Mouse (Mus musculus) granulocyte monocyte progenitor cell, adult 5-6 weeks (primary cell): Measurements from ENCODE around the gene Tas2r120. TPM values are rescaled to one million over a fixed set of nuclear protein-coding genes. Genes with fewer than 3 reads are reported as not detected.
A peak's percentile ranks its signal among the peaks of the same experiment; 100 is the strongest.
"Not testable (repeated sequence)": the region's sequence is repeated elsewhere in the genome, so short reads cannot be mapped to it uniquely, and the experiment has no call there.

Experiments
- ATAC-seq: replicated peaks from 2 replicates; pipeline ENCODE4 v1.8.0; 2016; ENCODE audit warnings: mild to moderate bottlenecking, moderate TSS enrichment, inconsistent platforms; ENCODE audit not compliant: poor library complexity, severe bottlenecking
- total RNA-seq, 2 experiments: library from RNA; stranded (forward) in 1 of 2; stranded (reverse) in 1 of 2; fragments of 200-712, 200-1000 nt in 1 of 2; fragments of >200 nt in 1 of 2; fragmentation: Nextera tagmentation in 1 of 2; gene quantifications; 2 replicates each; pipeline ENCODE4 v1.2.3; 2014 to 2017

Gene Tas2r120
- not detected in 2 replicates for total RNA-seq (2014; fragmentation: Nextera tagmentation)
- not detected in 2 replicates for total RNA-seq (2017)

GRCm38 (mm10) chr6:132656653-132657052 is at the start of gene Tas2r120:
TSS of gene Tas2r120 (plus strand) at chr6:132656953.
- ATAC-seq, result no peak

DNA sequence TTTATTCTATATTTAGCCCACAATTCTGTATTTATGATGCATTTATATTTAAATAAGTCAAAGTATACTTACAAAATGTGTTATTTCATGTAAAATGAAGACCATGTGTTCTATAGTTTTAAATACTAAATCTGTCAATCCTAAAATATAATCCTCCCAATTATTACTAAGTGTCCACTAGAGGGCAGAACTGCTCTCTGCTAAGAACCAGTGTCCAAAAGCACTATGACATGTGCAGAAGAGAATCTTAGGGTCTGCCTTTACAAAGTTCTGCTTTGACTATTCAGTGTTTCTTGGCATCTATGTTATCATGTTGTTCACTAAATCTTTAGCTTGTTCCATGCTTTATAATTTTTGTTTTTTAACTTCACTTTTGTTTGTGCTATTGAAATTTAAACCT is 7.4 kb upstream of the Tas2r120 start:
- ATAC-seq, result peak; percentile 61

GRCm38 (mm10) chr6:132651426-132651825 is 5.3 kb upstream of the Tas2r120 start, which contains the start of gene A630073D07Rik:
TSS of gene A630073D07Rik (minus strand) at chr6:132651526.
- no peak for ATAC-seq

DNA sequence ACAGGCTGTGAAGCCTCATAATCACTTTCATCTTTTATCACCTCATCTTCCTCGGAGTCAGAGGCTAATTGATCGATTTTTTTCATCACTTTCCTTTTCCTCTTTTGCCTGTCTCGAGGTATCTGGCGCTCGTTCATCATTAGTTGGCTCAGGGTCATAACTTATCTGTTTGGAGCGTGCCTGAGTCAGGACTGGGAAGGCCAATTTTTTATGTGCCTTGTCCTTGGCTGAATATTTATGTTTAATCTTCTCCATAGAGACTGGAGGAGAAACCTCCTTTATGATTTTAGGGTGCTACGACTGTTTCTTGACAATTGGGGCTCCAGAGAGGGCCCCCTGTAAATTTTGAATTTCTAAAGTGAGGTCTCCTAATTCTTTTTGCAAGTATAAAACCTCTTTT is 34.8 kb downstream of the Tas2r120 start:
- ATAC-seq, result not testable (repeated sequence)

GRCm38 (mm10) chr6:132700907-132701306 is 44.2 kb downstream of the Tas2r120 start, which contains the start of gene Tas2r121:
TSS of gene Tas2r121 (minus strand) at chr6:132701007.
- ATAC-seq, result no peak

Other genes starting within 250 kb of the Tas2r120 start
- gene Prh1, start 87.1 kb upstream of the Tas2r120 start, total RNA-seq (2014; fragmentation: Nextera tagmentation), result not detected in 2 replicates
- gene Prh1, start 87.1 kb upstream of the Tas2r120 start, total RNA-seq (2017), result not detected in 2 replicates
- not detected in 2 replicates for gene Prp2, start 61.0 kb upstream of the Tas2r120 start, total RNA-seq (2014; fragmentation: Nextera tagmentation)
- not detected in 2 replicates for gene Prp2, start 61.0 kb upstream of the Tas2r120 start, total RNA-seq (2017)
- not detected in 2 replicates for gene A630073D07Rik, start 5.4 kb upstream of the Tas2r120 start, total RNA-seq (2014; fragmentation: Nextera tagmentation)
- gene A630073D07Rik, start 5.4 kb upstream of the Tas2r120 start, total RNA-seq (2017), result not detected in 2 replicates
- gene Tas2r121, start 44.1 kb downstream of the Tas2r120 start, total RNA-seq (2014; fragmentation: Nextera tagmentation), result not detected in 2 replicates
- not detected in 2 replicates for gene Tas2r121, start 44.1 kb downstream of the Tas2r120 start, total RNA-seq (2017)
- gene Tas2r122, start 55.0 kb downstream of the Tas2r120 start, total RNA-seq (2014; fragmentation: Nextera tagmentation), result not detected in 2 replicates
- gene Tas2r122, start 55.0 kb downstream of the Tas2r120 start, total RNA-seq (2017), result not detected in 2 replicates
- not detected in 2 replicates for gene Tas2r115, start 81.1 kb downstream of the Tas2r120 start, total RNA-seq (2014; fragmentation: Nextera tagmentation)
- gene Tas2r115, start 81.1 kb downstream of the Tas2r120 start, total RNA-seq (2017), result not detected in 2 replicates
- not detected in 2 replicates for gene Tas2r124, start 97.8 kb downstream of the Tas2r120 start, total RNA-seq (2014; fragmentation: Nextera tagmentation)
- not detected in 2 replicates for gene Tas2r124, start 97.8 kb downstream of the Tas2r120 start, total RNA-seq (2017)
- gene Tas2r102, start 105.2 kb downstream of the Tas2r120 start, total RNA-seq (2014; fragmentation: Nextera tagmentation), result not detected in 2 replicates
- gene Tas2r102, start 105.2 kb downstream of the Tas2r120 start, total RNA-seq (2017), result not detected in 2 replicates
- gene Tas2r136, start 121.2 kb downstream of the Tas2r120 start, total RNA-seq (2014; fragmentation: Nextera tagmentation), result not detected in 2 replicates
- gene Tas2r136, start 121.2 kb downstream of the Tas2r120 start, total RNA-seq (2017), result not detected in 2 replicates
- gene Tas2r117, start 145.9 kb downstream of the Tas2r120 start, total RNA-seq (2014; fragmentation: Nextera tagmentation), result not detected in 2 replicates
- gene Tas2r117, start 145.9 kb downstream of the Tas2r120 start, total RNA-seq (2017), result not detected in 2 replicates
- gene Tas2r123, start 190.2 kb downstream of the Tas2r120 start, total RNA-seq (2014; fragmentation: Nextera tagmentation), result not detected in 2 replicates
- not detected in 2 replicates for gene Tas2r123, start 190.2 kb downstream of the Tas2r120 start, total RNA-seq (2017)
- not detected in 2 replicates for gene Tas2r116, start 198.5 kb downstream of the Tas2r120 start, total RNA-seq (2014; fragmentation: Nextera tagmentation)
- not detected in 2 replicates for gene Tas2r116, start 198.5 kb downstream of the Tas2r120 start, total RNA-seq (2017)
- not detected in 2 replicates for gene Tas2r110, start 211.1 kb downstream of the Tas2r120 start, total RNA-seq (2014; fragmentation: Nextera tagmentation)
- gene Tas2r110, start 211.1 kb downstream of the Tas2r120 start, total RNA-seq (2017), result not detected in 2 replicates
- gene Tas2r113, start 236.1 kb downstream of the Tas2r120 start, total RNA-seq (2014; fragmentation: Nextera tagmentation), result not detected in 2 replicates
- not detected in 2 replicates for gene Tas2r113, start 236.1 kb downstream of the Tas2r120 start, total RNA-seq (2017)